Mouse (Mus musculus) layer of hippocampus, adult 11-12 months (tissue): ENCODE data around the gene Soga3.

Experiments used
- DNase-seq: peaks from one replicate; pipeline ENCODE4 v3.0.0; 2022; ENCODE audit warnings: low spot score

Soga3 gene

GRCm38 (mm10) chr10:29208735-29209134, 65.1 kb downstream of the Soga3 start:
- no peak for DNase-seq

- peak; percentile 47 for DNase-seq
Observed at GRCm38 (mm10) chr10:29211453-29211852, 67.8 kb downstream of the Soga3 start, which contains the start of gene 9330159F19Rik. Gene 9330159F19Rik (plus strand): TSS chr10:29211606.

- peak; percentile 58 for DNase-seq
Observed at GRCm38 (mm10) chr10:29213534-29214100, 70.0 kb downstream of the Soga3 start.

DNA sequence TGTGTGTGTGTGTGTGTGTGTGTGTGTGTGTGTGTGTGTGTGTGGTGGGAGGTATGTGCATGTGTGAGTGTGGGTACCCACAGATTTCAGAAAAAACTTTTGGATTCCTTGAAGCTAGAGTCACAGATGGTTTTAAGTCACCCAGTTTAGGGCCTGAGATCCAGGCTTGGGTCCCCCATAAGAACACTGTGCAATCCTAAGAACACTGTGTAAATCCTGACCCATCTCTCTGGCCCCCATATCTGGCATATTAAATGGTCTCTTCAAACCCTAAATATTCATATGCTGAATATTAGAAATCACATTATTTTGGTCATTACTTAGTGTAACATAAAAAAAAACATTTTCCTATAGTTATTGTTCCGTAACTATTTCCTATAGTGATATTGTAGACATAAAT, 73.3 kb downstream of the Soga3 start:
- DNase-seq = no peak

DNA sequence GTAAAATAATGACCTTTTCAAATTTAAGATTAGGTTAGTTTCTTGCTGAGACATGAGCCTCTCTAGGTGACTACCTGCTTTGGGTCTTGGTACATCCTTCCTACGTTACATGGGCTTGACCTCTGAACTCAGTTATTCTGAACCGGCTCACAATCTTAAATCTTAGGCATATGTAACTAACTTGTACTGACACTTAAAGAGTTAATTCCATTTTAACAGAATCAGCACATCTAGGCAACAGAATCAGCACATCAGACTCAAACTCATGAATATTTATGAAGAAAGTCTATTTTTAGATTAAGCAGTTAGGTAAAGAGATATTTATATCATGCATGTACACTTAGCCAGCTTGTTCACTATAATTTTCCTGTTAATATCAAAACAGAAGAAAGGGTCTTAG, 73.8 kb downstream of the Soga3 start:
- DNase-seq = no peak

- DNase-seq = no peak
Observed at GRCm38 (mm10) chr10:29225329-29225728, 81.7 kb downstream of the Soga3 start.

GRCm38 (mm10) chr10:29231208-29231607, 87.6 kb downstream of the Soga3 start:
- DNase-seq = no peak
